Mouse (Mus musculus): ENCODE results near the gene Tcte1.

Tcte1 gene

GRCm38 (mm10) chr17:45548541-45549512 is 25.6 kb downstream of the Tcte1 start:
- DNase-seq: peak; percentile 80

DNA sequence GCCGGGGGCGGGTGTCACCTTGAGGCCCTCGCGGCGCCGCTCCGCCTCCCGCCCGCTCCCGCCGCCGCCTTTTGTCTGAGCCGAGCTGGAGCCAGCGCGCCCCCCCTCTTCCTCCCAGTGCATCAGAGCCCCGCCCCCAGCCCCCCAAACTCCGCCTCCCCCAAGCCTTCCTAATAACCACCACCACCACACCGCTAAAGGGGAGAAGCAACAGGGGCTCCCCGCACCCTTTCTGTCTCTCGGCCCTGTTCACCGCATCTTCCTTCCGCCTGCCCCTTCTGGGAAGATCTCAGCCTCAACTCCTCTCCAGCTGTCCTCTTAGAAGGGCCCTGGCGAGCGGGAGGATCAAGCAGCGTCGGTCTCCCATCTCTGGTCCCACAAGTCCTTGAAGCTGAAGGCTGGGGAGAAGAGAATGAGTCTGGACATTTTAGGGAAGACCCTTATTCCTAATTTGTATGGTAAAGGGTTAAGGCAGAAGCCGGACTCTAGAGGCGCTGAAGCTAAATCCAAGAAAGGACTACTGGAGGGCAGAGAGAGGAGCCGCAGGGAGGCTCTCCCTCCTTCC is 26.5 kb downstream of the Tcte1 start, which contains the start of gene Tmem151b:
Gene Tmem151b, minus strand, starts transcription at position 61 of the 565 bp plus-strand sequence.
- peak; percentile 75 for DNase-seq

GRCm38 (mm10) chr17:45550253-45550652 is 27.0 kb downstream of the Tcte1 start:
- DNase-seq: peak; percentile 52

DNA sequence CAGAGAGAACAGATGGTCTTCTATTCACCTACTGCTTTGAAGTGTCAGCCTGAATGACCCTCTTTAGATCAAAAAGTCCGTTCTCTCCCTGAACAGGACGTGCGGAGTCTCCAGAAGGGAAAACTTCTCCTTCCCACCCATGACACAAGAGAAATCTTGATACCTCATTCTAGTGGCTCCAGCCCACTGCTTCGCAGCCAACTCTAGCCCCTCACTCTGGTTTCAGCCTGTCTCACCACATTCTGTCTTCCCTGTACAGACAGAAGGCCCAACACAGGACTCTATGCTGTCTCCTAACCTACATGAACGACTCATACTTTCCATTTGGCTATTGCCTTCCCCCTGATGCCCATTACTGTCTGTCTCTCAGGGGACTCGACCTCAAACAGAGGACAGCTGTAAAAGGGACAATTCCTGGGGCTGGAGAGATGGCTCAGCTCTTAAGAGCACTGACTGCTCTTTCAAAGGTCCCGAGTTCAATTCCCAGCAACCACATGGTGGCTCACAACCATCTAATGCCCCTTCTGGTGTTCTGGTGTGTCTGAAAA is 28.1 kb downstream of the Tcte1 start:
- no peak for DNase-seq

DNA sequence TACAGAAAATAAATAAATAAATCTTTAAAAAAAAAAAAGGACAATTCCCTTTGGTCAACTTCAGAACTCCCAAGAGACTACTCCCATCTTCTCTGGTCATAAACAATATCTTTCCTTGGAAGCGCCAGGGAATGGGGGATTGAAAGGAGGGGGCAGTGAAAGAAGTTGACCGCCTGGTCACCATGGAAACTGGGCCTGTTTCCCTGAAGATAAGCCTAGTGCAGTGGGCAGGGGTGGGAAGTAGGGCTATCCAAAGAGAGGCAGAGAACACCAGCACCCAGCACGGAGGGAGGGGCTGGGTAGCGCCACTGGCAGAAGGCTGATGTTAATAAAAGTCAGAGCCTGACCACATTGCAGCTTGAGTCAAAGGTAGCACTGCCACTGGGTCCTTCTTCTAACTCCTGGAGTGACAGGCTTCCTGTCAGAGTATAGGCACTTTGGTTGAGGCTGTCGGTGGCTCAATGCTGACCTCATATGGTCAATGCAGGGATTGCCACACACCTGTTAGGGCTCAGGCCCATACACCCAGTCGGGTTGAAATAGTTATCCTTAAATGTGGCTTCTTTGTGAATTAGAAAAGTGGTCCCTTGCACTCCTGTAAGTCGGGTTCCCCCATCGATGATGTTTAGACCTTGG is 28.7 kb downstream of the Tcte1 start:
- DNase-seq: peak; percentile 89

GRCm38 (mm10) chr17:45553065-45553464 is 29.8 kb downstream of the Tcte1 start:
- DNase-seq: no peak

DNA sequence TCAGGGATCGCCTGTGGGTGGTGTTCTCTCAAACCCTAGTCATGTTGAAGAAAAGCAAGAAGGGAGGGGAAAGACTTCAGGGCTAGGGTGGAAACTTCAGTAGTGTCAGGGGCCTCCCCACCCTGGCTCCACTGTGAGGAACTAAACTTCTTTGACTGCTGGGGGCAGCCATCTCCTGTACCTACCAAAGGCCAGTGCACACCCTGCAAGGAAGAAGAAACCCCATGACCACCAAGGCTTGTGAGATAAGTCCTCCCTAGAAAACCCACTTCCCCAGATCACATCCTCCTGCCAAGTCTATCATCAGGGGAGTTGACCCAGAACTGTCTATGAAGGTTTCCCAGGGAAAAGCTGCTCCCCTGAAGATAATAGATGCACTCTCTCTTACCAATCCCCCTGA is 31.2 kb downstream of the Tcte1 start:
- no peak for DNase-seq

DNA sequence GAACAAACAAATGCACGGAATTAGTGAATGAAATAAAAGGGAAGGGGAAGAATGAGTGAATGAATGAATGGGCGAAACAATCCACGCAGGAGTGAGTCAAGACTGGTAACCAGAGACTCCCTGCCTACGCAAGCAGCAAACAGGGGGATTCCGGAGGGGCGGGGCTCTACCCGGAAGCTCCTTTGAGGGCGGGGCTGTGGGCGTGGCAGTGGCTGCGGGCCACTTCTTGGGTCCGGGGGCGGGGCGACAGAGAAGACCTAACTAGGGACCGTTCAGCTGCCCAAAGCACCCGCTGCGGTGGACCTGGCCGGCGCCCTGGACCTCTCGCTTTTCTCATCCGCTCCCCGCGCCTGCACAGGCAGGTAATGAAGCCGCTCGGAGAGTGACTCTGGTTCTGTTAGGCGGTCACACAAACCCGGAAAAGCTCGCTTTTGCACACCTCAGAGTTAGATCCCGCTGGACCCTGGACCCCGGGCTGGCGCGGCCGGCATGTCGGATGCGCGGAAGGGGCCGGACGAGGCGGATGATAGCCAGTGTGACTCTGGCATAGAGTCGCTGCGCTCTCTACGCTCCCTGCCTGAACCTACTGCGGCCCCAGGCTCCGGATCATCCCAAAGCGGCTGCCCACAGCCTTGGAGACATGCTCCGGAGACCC is 32.3 kb downstream of the Tcte1 start, which contains the start of gene Nfkbie:
Gene Nfkbie, plus strand, starts transcription at position 252 of the 655 bp plus-strand sequence.
- DNase-seq: peak; percentile 93

GRCm38 (mm10) chr17:45556107-45556489 is 32.9 kb downstream of the Tcte1 start:
- no peak for DNase-seq

DNA sequence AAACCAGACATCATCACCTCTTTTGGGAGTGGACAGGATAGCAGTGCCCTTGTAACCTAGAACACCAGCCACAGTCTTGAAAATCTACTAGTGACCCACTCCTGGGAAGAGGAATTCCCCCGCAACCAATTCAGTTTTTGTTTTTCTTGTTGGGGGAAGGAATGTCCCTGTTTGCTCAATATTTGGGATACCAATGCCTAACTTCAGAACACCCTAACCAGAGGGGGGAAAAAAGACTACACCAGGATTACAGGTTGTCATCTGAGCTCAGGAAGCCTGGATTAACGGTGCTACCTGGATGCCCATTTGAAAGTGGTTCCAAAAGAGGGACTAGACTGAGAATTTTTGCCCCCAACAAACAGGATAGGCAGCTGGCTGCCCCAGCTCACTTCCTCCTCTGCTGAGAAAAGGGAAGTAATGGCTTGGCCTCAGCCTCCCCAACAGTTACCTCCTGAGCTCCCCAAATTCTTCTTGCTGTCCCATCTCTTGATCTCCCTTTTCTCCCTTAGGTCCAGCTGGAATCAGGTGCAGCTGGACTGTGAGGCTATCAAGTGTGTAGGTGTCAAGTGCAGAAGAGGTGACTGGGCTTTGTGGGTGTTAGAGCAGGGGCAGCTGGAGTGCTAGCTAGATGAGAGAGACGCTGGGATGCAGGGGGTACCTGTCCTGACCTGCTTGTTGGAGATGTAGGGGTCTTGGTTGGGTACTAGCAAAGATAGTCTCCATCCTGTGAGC is 33.4 kb downstream of the Tcte1 start:
- no peak for DNase-seq

- no peak for DNase-seq
Measured at GRCm38 (mm10) chr17:45557246-45557824, 34.1 kb downstream of the Tcte1 start.

DNA sequence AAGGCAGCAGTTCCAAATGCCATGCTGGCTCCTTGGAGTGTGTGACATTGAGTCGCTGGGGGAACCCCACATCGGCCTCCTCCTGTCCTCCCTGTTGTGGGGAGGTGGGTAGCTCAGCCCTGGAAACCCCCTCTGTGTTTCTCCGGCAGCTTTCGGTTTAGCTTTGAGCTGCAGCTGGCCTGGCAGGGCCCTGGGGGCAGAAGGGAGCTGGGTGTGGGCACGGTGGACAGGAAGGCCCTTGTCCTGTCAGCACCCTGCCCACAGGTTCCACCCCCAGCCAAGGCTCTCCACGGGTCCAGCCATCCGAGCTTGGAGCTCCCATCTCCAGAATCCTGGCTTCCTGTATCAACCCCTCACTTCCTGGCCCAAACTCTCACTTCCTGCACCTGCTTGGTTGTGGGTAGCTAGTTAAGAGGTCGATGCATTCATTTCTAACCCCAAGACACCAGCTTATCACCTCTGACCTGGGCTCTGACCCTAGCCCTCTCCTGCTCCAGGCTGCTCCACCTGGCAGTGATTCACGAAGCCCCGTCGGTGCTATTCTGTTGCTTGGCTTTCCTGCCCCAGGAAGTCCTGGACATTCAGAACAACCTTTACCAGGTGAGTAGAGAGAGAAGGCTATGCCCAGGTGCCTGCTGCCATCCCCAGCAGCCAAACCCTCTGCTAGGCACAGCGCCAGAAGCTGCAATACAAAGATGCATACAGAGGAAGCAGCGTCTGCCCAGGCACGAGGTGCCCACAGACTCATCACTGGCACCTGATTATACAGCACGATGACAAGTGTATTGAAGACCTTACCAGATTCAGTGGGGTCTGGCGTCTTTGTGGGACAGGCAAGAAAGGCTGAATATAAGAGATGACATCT is 35.0 kb downstream of the Tcte1 start:
- DNase-seq: no peak

DNA sequence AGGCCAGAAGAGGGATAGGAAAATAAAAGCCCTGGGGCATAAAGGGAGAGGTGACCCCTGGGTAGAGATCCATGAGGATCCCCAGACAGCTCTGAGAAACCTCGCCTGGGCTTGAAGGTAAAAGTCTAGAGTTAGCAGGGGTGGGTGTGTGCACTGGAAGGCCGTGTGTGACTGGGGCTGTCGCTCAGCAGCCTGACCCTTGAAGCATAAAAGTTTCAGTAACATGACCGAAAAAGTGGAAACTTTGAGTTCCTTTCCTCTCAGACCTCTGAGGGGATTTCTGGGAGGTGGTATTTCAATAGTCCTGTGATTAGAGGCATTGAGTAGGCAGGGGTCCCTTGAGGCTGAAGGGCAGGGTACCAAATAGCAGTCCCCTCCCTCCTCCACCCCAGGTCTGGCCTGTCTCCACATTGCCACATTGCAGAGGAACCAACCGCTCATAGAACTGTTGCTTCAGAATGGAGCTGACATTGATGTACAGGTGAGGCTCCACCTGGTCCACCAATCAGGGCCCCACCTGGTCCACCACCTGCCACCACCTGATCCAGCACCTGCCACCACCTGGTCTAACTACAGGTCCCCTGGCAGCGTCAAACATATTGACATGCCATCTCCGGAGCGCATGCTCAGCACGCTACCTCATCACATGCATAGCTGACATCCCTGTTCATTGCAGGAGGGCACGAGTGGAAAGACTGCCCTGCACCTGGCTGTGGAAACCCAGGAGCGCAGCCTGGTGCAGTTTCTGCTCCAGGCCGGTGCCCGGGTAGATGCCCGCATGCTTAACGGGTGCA is 36.7 kb downstream of the Tcte1 start:
- peak; percentile 57 for DNase-seq

GRCm38 (mm10) chr17:45563216-45563615 is 40.0 kb downstream of the Tcte1 start:
- no peak for DNase-seq

GRCm38 (mm10) chr17:45563655-45564530 is 40.7 kb downstream of the Tcte1 start, which contains the start of gene Slc35b2:
TSS of gene Slc35b2 (plus strand) at chr17:45563874.
- DNase-seq: peak; percentile 91

- DNase-seq: no peak
Measured at GRCm38 (mm10) chr17:45564531-45565084, 41.4 kb downstream of the Tcte1 start.

- DNase-seq: no peak
Measured at GRCm38 (mm10) chr17:45565103-45565502, 41.9 kb downstream of the Tcte1 start.

- no peak for DNase-seq
Measured at GRCm38 (mm10) chr17:45566031-45566359, 42.8 kb downstream of the Tcte1 start.
